Mouse (Mus musculus) heart, adult 2 months (tissue): Measurements from ENCODE around the gene Dab2. TPM values are rescaled to one million over a fixed set of nuclear protein-coding genes. Genes with fewer than 3 reads are reported as not detected.

ENCODE experiments used
- DNase-seq, 2 experiments: peaks; one replicate each; pipeline ENCODE4 v3.0.0; 2021
- H3K27ac ChIP-seq: fragments of 200-600 bp; 2 replicates; pipeline ENCODE4 v1.8.1; 2022
- H3K27me3 ChIP-seq: fragments of 200-500 bp; 2 replicates; pipeline ENCODE4 v1.6.1; 2012; ENCODE audit warnings: mild to moderate bottlenecking, low read length, inconsistent platforms, mixed read lengths; ENCODE audit not compliant: control insufficient read depth, insufficient read depth
- H3K36me3 ChIP-seq: fragments of 200-500 bp; 2 replicates; pipeline ENCODE4 v1.6.1; 2012; ENCODE audit warnings: low read length, inconsistent platforms; ENCODE audit not compliant: control insufficient read depth, insufficient read depth
- H3K4me1 ChIP-seq: fragments of 200-500 bp; 2 replicates; pipeline ENCODE4 v1.6.1; 2011; ENCODE audit warnings: low read length; ENCODE audit not compliant: control insufficient read depth, insufficient read depth
- H3K4me3 ChIP-seq: fragments of 200-600 bp; 2 replicates; pipeline ENCODE4 v1.8.1; 2022
- H3K79me2 ChIP-seq: fragments of 200-500 bp; replicated peaks from 2 replicates; pipeline ENCODE4 v1.6.1; 2012; ENCODE audit warnings: mild to moderate bottlenecking, inconsistent platforms, low read length, moderate library complexity, mixed read lengths; ENCODE audit not compliant: control insufficient read depth, insufficient read depth
- H3K9ac ChIP-seq: fragments of 200-500 bp; 2 replicates; pipeline ENCODE4 v1.6.1; 2012; ENCODE audit warnings: low read depth, mild to moderate bottlenecking, control low read depth, inconsistent platforms, low read length, mixed read lengths
- CTCF ChIP-seq: fragments of 200-600 bp; IDR thresholded peaks from 2 replicates; pipeline ENCODE4 v1.8.1; 2022; ENCODE audit warnings: antibody characterized with exemption, mild to moderate bottlenecking, moderate library complexity
- EP300 ChIP-seq: fragments of 200-500 bp; IDR thresholded peaks from 2 replicates; pipeline ENCODE4 v1.6.1; 2011; ENCODE audit warnings: low read depth, low read length, control low read depth; ENCODE audit not compliant: insufficient read depth
- POLR2A ChIP-seq: fragments of 200-500 bp; IDR thresholded peaks from 2 replicates; pipeline ENCODE4 v1.6.1; 2011; ENCODE audit warnings: mild to moderate bottlenecking, low read depth, low read length, control low read depth; ENCODE audit not compliant: insufficient read depth
- WGBS: fragments of 180-500 bp; shearing (Covaris S2); methylation state at CpG from one replicate; pipeline ENCODE4 v1.1.7; 2018; 5-methylcytosine and 5-hydroxymethylcytosine counted together
- intact Hi-C: fragments of 180-260 bp; cut with DNase I; formaldehyde crosslinking; loops from one replicate; pipeline ENCODE4 v1.15.1; 2025
- polyA plus RNA-seq: library from polyadenylated mRNA; depleted of rRNA; stranded (reverse); fragments of >200 nt; gene quantifications from 2 replicates; pipeline ENCODE4 v1.2.3, GENCODE M21; 2012
- total RNA-seq, 2 experiments: library from RNA; stranded (reverse); gene quantifications; 2 replicates each; pipeline ENCODE4 v1.2.3; 2021

Dab2 gene
- total and polyA plus RNA-seq, 3 experiments = 24.0 to 35.2 (median 27.3) TPM

DNA sequence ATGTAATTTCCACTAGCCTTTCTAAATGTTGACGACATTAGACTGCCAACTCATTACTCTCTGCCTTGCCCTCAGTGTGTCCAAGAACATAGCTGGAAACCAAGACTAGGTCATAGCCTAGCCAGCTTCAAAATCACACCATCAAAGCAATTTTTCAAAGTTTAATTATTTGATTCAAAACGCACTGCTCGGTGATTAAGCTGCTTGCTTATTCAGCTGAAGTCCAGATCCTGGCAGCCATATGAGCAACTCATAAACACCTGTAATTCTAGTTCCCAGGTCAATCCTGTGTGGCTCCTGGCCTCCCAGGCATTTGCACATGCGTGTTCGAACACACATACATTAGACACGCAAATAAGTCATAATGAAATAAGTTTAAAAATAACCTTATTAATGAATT, 99.3 kb downstream of the Dab2 start:
- Histone ChIP-seq H3K27ac (no peak overlapping the region), H3K79me2 (peaks cover 3% of the 10 kb centered on the region), H3K9ac (no peak overlapping the region), H3K4me3 (no peak overlapping the region), H3K27me3 (no peaks in the 10 kb centered on the region), H3K36me3 (peaks cover 5% of the 10 kb centered on the region; the same call in 1 of the 2 replicates), H3K4me1 (no peaks in the 10 kb centered on the region; the same call in 1 of the 2 replicates)
- TF ChIP-seq EP300 (no peak), POLR2A (no peak), CTCF (no peak)
- WGBS = 80% methylated on average over 6 of the region's 6 CpGs
- DNase-seq = no peak
- intact Hi-C loops = no loop called here

DNA sequence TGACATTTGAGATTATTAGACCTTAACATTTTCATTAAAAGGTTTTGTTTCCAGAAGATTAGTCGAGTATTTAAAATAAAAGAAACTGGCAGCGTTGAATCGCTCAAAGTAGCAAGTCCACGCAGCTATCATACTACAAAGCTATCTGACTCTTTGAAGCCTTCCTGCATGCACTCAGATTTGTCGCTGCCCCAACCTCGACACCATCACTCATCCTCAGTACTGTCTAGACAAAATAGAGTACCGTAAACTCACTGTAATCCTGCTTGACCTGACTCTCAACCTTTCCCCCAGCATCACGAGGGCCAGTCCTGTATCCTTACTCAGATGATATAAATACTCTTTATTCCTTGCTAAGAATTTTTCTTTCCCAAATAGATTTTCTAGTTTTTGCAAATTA, 100.5 kb downstream of the Dab2 start:
- TF ChIP-seq POLR2A = no peak
- no peak for TF ChIP-seq EP300
- TF ChIP-seq CTCF = no peak
- intact Hi-C loops = no loop called here
- H3K27me3 ChIP-seq = no peaks in the 10 kb centered on the region
- no peak overlapping the region for H3K9ac ChIP-seq
- H3K4me1 ChIP-seq = no peaks in the 10 kb centered on the region; the same call in 1 of the 2 replicates
- 77% methylated on average over 8 of the region's 8 CpGs for WGBS
- no peak overlapping the region for H3K4me3 ChIP-seq
- H3K27ac ChIP-seq = no peak overlapping the region
- peaks cover 4% of the 10 kb centered on the region; the same call in 1 of the 2 replicates for H3K36me3 ChIP-seq
- H3K79me2 ChIP-seq = peaks cover 2% of the 10 kb centered on the region
- no peak for DNase-seq

- Histone ChIP-seq H3K4me1 (peaks cover 4% of the 10 kb centered on the region), H3K36me3 (peaks cover 17% of the 10 kb centered on the region), H3K4me3 (no peak overlapping the region), H3K27me3 (no peaks in the 10 kb centered on the region), H3K27ac (no peak overlapping the region), H3K9ac (no peak overlapping the region), H3K79me2 (no peaks in the 10 kb centered on the region; the same call in 1 of the 2 replicates)
- 67% methylated on average over 2 of the region's 2 CpGs for WGBS
- TF ChIP-seq EP300 (no peak), CTCF (no peak), POLR2A (no peak)
- no peak for DNase-seq
- intact Hi-C loops = no loop called here
Measured at GRCm38 (mm10) chr15:6402433-6402832, 102.8 kb downstream of the Dab2 start.

DNA sequence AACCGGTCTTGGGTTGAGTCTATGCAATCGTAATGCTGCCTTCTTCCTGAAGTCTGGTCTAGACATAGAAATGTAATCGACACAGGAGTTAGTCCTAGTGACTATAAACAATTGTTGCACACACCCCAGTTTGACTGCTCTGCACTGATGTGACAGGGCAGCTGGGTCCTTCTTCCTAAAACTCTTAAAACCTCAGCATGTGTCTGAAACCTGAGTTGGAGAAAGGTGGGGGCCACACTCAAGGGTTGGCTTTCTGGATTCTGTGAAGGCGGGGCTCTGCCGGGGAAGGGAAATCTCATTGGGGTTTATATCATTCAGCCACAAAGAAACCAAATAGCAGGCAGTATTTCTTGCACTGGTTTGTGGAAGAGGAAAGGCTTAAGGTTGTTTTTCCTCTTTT, 104.6 kb downstream of the Dab2 start:
- DNase-seq = no peak
- no peak for TF ChIP-seq EP300
- no peak for TF ChIP-seq CTCF
- TF ChIP-seq POLR2A = no peak
- H3K27me3 ChIP-seq = no peaks in the 10 kb centered on the region
- H3K4me1 ChIP-seq = peaks cover 4% of the 10 kb centered on the region
- intact Hi-C loops = no loop called here
- no peak overlapping the region for H3K9ac ChIP-seq
- H3K36me3 ChIP-seq = peaks cover 15% of the 10 kb centered on the region
- no peak overlapping the region for H3K27ac ChIP-seq
- WGBS = 73% methylated on average over 5 of the region's 5 CpGs
- no peak overlapping the region for H3K4me3 ChIP-seq
- H3K79me2 ChIP-seq = no peaks in the 10 kb centered on the region; the same call in none of the 2 replicates

- 73% methylated on average over 6 of the region's 6 CpGs for WGBS
- no peak for DNase-seq
- Histone ChIP-seq H3K79me2 (no peaks in the 10 kb centered on the region; the same call in none of the 2 replicates), H3K4me1 (peaks cover 6% of the 10 kb centered on the region), H3K27ac (peak overlapping the region; percentile 13), H3K36me3 (peaks cover 18% of the 10 kb centered on the region), H3K27me3 (no peaks in the 10 kb centered on the region), H3K9ac (no peak overlapping the region), H3K4me3 (no peak overlapping the region)
- intact Hi-C loops = no loop called here
- TF ChIP-seq EP300 = no peak
- TF ChIP-seq CTCF = no peak
- TF ChIP-seq POLR2A = no peak
Measured at GRCm38 (mm10) chr15:6406771-6407170, 107.2 kb downstream of the Dab2 start.

GRCm38 (mm10) chr15:6409031-6409430, 109.4 kb downstream of the Dab2 start:
- intact Hi-C loops = no loop called here
- peaks cover 23% of the 10 kb centered on the region for H3K36me3 ChIP-seq
- H3K27ac ChIP-seq = no peak overlapping the region
- no peak for TF ChIP-seq EP300
- no peak for TF ChIP-seq CTCF
- TF ChIP-seq POLR2A = no peak
- no peak for DNase-seq
- no peak overlapping the region for H3K4me3 ChIP-seq
- no peaks in the 10 kb centered on the region for H3K27me3 ChIP-seq
- WGBS = 89% methylated on average over 8 of the region's 8 CpGs
- no peak overlapping the region for H3K9ac ChIP-seq
- H3K4me1 ChIP-seq = peaks cover 8% of the 10 kb centered on the region
- H3K79me2 ChIP-seq = no peaks in the 10 kb centered on the region; the same call in 1 of the 2 replicates
